Mouse (Mus musculus): ENCODE results near the gene Anapc13. TPM values are rescaled to one million over a fixed set of nuclear protein-coding genes. Genes with fewer than 3 reads are reported as not detected.

Anapc13 gene
- total RNA-seq, 2 experiments from 2014 or later: 106 to 143 TPM

GRCm38 (mm10) chr9:102668906-102669305, 42.8 kb downstream of the Anapc13 start:
- no peak for ATAC-seq (replicated peaks; ENCODE audit: low FRiP score, low TSS enrichment, poor library complexity, severe bottlenecking)

GRCm38 (mm10) chr9:102673381-102673780, 47.3 kb downstream of the Anapc13 start:
- no peak for ATAC-seq (replicated peaks; ENCODE audit: low FRiP score, low TSS enrichment, poor library complexity, severe bottlenecking)

- no peak for ATAC-seq (replicated peaks; ENCODE audit: low FRiP score, low TSS enrichment, poor library complexity, severe bottlenecking)
These were observed 49.8 kb downstream of the Anapc13 start for GRCm38 (mm10) chr9:102675922-102676321.

- no peak for ATAC-seq (replicated peaks; ENCODE audit: low FRiP score, low TSS enrichment, poor library complexity, severe bottlenecking)
These were observed 55.4 kb downstream of the Anapc13 start for GRCm38 (mm10) chr9:102681470-102681869.

Other genes starting within 250 kb of the Anapc13 start
- gene Ky, start 120.5 kb upstream of the Anapc13 start, total RNA-seq (2014; fragmentation: Nextera tagmentation): not detected in 2 replicates
- gene Ky, start 120.5 kb upstream of the Anapc13 start, total RNA-seq (2017): not detected in 2 replicates
- gene Cep63, start 238 bp downstream of the Anapc13 start, total RNA-seq (2014; fragmentation: Nextera tagmentation): 38.6 and 40.1 TPM in 2 replicates
- 52.7 and 63.8 TPM in 2 replicates for gene Cep63, start 238 bp downstream of the Anapc13 start, total RNA-seq (2017)
- not detected in 2 replicates for gene Amotl2, start 90.4 kb downstream of the Anapc13 start, total RNA-seq (2014; fragmentation: Nextera tagmentation)
- gene Amotl2, start 90.4 kb downstream of the Anapc13 start, total RNA-seq (2017): not detected in 2 replicates
- gene Ryk, start 208.6 kb downstream of the Anapc13 start, total RNA-seq (2014; fragmentation: Nextera tagmentation): 17.0 and 17.5 TPM in 2 replicates
- gene Ryk, start 208.6 kb downstream of the Anapc13 start, total RNA-seq (2017): 13.8 and 23.8 TPM in 2 replicates

Measured in megakaryocyte-erythroid progenitor cell, adult 5-6 weeks (primary cell).